Mouse (Mus musculus): ENCODE data around the gene Dnah6.

GRCm38 (mm10) chr6:73132784-73133183 is 88.7 kb downstream of the Dnah6 start:
- TF ChIP-seq CTCF (IDR thresholded peaks at IDR 0.05) (no peak), POLR2A (IDR thresholded peaks at IDR 0.05; ENCODE audit: insufficient read depth, low read depth, low read length) (no peak)

Measured in heart, adult 2 months (tissue).